8 mouse cellular contexts compared by ENCODE assay signal in genomic region chrX:36807360-36808317, GRCm38 (mm10). TPM values are rescaled to one million over a fixed set of nuclear protein-coding genes. Genes with fewer than 3 reads are reported as not detected.
DNase-seq lines count a peak whose midpoint lies in the region; ATAC-seq lines count a peak whose summit lies in the region.

No protein-coding gene starts in this region.

- H3K36me3 ChIP-seq in hindbrain, embryonic 12.5 days = no peaks in the 10 kb centered on the region

- peak overlapping the region; percentile 27; the same call in 1 of the 2 replicates for H3K9ac ChIP-seq in hindbrain, embryonic 12.5 days

- peak overlapping the region; percentile 28 for H3K4me3 ChIP-seq in hindbrain, embryonic 12.5 days

- no peaks in the 10 kb centered on the region for H3K9me3 ChIP-seq in hindbrain, embryonic 12.5 days (replicated peaks)

- no peaks in the 10 kb centered on the region for H3K27me3 ChIP-seq in hindbrain, embryonic 12.5 days

- DNase-seq in R1 (ENCODE audit: low read depth, low spot score) = peak; percentile 97
- peak; percentile 92 to 94 for DNase-seq in cerebellum, postnatal 14 days
- DNase-seq in frontal cortex, postnatal 10 days (ENCODE audit: low spot score in 2 of 2) = peak; percentile 75 to 82
- DNase-seq in layer of hippocampus, postnatal 25 days (ENCODE audit: extremely low spot score in 1 of 2, low spot score in 1 of 2) = peak; percentile 74 to 75
- peak; percentile 89 for DNase-seq in lung, postnatal 14 days
- DNase-seq in ovary, postnatal 36 days (ENCODE audit: low spot score) = peak; percentile 86
- DNase-seq in thymus, postnatal 14 days = peak; percentile 87

- H3K27ac ChIP-seq in hindbrain, embryonic 12.5 days = peak overlapping the region; percentile 84

- peak; percentile 88 for ATAC-seq in hindbrain, embryonic 12.5 days (ENCODE audit: low FRiP score)

- peak overlapping the region; percentile 48 for H3K4me2 ChIP-seq in hindbrain, embryonic 12.5 days (replicated peaks)

- no peaks in the 10 kb centered on the region for H3K4me1 ChIP-seq in hindbrain, embryonic 12.5 days

- WGBS in hindbrain, embryonic 12.5 days = 19% methylated on average over 44 of the region's 45 CpGs

RNA-seq across cellular contexts. Expression of gene Slc25a5, which starts 12.2 kb away (rescaled TPM):
- 537 and 566 TPM in 2 replicates for polyA plus RNA-seq in hindbrain, embryonic 12.5 days (2016; fragmentation: Nextera tagmentation; extraction: Ambion mirVana)
- total RNA-seq in layer of hippocampus, postnatal 25 days (2021) = 100 to 1,000 TPM; 334 to 370 TPM

Comparison
In these comparisons a context has a peak if more than half of its experiments do, and no peak if none do; other contexts are left out.
1. Peak in every context shown above with its lines: DNase-seq, ATAC-seq, H3K4me3 ChIP-seq and H3K27ac ChIP-seq.